Comparison of ENCODE assay signal across 21 mouse cellular contexts in genomic region chr9:46816126-46816525, GRCm38 (mm10).
DNase-seq lines count a peak whose midpoint lies in the region; ATAC-seq and TF ChIP-seq lines count a peak whose summit lies in the region.
"Had no signal": no experiment of that assay in that cellular context is flagged by ENCODE, and none has a peak within 500 bp of the region (broad histone marks: within the 10 kb centered on the region; RNA-seq: fewer than 3 reads in every experiment).

No protein-coding gene starts in this region.

- no peak for TF ChIP-seq CTCF in forebrain, postnatal 0 days (IDR thresholded peaks at IDR 0.05; ENCODE audit: low read depth)
- no peak for TF ChIP-seq CTCF in lung, embryonic 14.5 days (IDR thresholded peaks at IDR 0.05; ENCODE audit: low read depth)

- no peaks in the 10 kb centered on the region for H3K9me3 ChIP-seq in forebrain, postnatal 0 days (ENCODE audit: low read length)
- H3K9me3 ChIP-seq in forebrain, embryonic 12.5 days: no peaks in the 10 kb centered on the region
- no peaks in the 10 kb centered on the region for H3K9me3 ChIP-seq in lung, embryonic 14.5 days (ENCODE audit: low read depth, low read length)
- H3K9me3 ChIP-seq: embryonic facial prominence, embryonic 15.5 days; forebrain, embryonic 13.5 days; hindbrain, embryonic 12.5 days; limb, embryonic 12.5 days; neural tube, embryonic 12.5 days had no signal

- no peak for ATAC-seq in forebrain, postnatal 0 days
- ATAC-seq in forebrain, embryonic 12.5 days (ENCODE audit: low FRiP score): no peak
- ATAC-seq in lung, embryonic 14.5 days (ENCODE audit: insufficient read depth): no peak
- ATAC-seq: forebrain, embryonic 13.5 days; inflammation-experienced regulatory T-cells, adult 6 months had no signal

- H3K36me3 ChIP-seq in forebrain, postnatal 0 days (ENCODE audit: insufficient read depth): no peaks in the 10 kb centered on the region
- H3K36me3 ChIP-seq in forebrain, embryonic 12.5 days (replicated peaks): no peaks in the 10 kb centered on the region
- H3K36me3 ChIP-seq in lung, embryonic 14.5 days (ENCODE audit: insufficient read depth): no peaks in the 10 kb centered on the region
- H3K36me3 ChIP-seq: embryonic facial prominence, embryonic 15.5 days; hindbrain, embryonic 12.5 days; limb, embryonic 12.5 days; neural tube, embryonic 12.5 days had no signal

- H3K27ac ChIP-seq in forebrain, postnatal 0 days (ENCODE audit: low read depth, low read length): no peak overlapping the region
- no peak overlapping the region for H3K27ac ChIP-seq in forebrain, embryonic 12.5 days
- no peak overlapping the region for H3K27ac ChIP-seq in lung, embryonic 14.5 days (ENCODE audit: low read depth)
- H3K27ac ChIP-seq: embryonic facial prominence, embryonic 15.5 days; forebrain, embryonic 13.5 days; heart, adult 2 months; hindbrain, embryonic 12.5 days; limb, embryonic 12.5 days; liver, embryonic 14.5 days; neural tube, embryonic 12.5 days had no signal

- peaks cover 4% of the 10 kb centered on the region for H3K27me3 ChIP-seq in forebrain, postnatal 0 days (ENCODE audit: insufficient read depth, low read length)
- peaks cover 23% of the 10 kb centered on the region for H3K27me3 ChIP-seq in forebrain, embryonic 12.5 days
- H3K27me3 ChIP-seq in lung, embryonic 14.5 days (ENCODE audit: insufficient read depth, low read length): no peaks in the 10 kb centered on the region
- H3K27me3 ChIP-seq: neural tube, embryonic 12.5 days had no signal

- no peak overlapping the region for H3K4me2 ChIP-seq in forebrain, postnatal 0 days (ENCODE audit: low read depth)
- H3K4me2 ChIP-seq in forebrain, embryonic 12.5 days: no peak overlapping the region
- no peak overlapping the region for H3K4me2 ChIP-seq in lung, embryonic 14.5 days
- H3K4me2 ChIP-seq: embryonic facial prominence, embryonic 15.5 days; forebrain, embryonic 13.5 days; hindbrain, embryonic 12.5 days; limb, embryonic 12.5 days; neural tube, embryonic 12.5 days had no signal

- H3K4me1 ChIP-seq in forebrain, postnatal 0 days (ENCODE audit: insufficient read depth): no peaks in the 10 kb centered on the region
- H3K4me1 ChIP-seq in forebrain, embryonic 12.5 days: peaks cover 7% of the 10 kb centered on the region
- no peaks in the 10 kb centered on the region for H3K4me1 ChIP-seq in lung, embryonic 14.5 days (ENCODE audit: insufficient read depth)

- no peak overlapping the region for H3K9ac ChIP-seq in forebrain, postnatal 0 days
- no peak overlapping the region for H3K9ac ChIP-seq in forebrain, embryonic 12.5 days
- no peak overlapping the region for H3K9ac ChIP-seq in lung, embryonic 14.5 days
- H3K9ac ChIP-seq: embryonic facial prominence, embryonic 15.5 days; forebrain, embryonic 13.5 days; hindbrain, embryonic 12.5 days; limb, embryonic 12.5 days; liver, embryonic 14.5 days; neural tube, embryonic 12.5 days had no signal

- intact Hi-C loops in left cerebral cortex, postnatal 14 days (cut with DNase I): no loop called here

- WGBS in forebrain, postnatal 0 days: 66% methylated on average over 5 of the region's 5 CpGs
- WGBS in forebrain, embryonic 12.5 days: 91% methylated on average over 5 of the region's 5 CpGs
- 61% methylated on average over 5 of the region's 5 CpGs for WGBS in lung, embryonic 14.5 days

- H3K4me3 ChIP-seq in forebrain, postnatal 0 days (ENCODE audit: low read depth, low read length): no peak overlapping the region
- H3K4me3 ChIP-seq in forebrain, embryonic 12.5 days (replicated peaks): no peak overlapping the region
- no peak overlapping the region for H3K4me3 ChIP-seq in lung, embryonic 14.5 days (ENCODE audit: low read depth, low read length)
- H3K4me3 ChIP-seq: embryonic facial prominence, embryonic 15.5 days; forebrain, embryonic 13.5 days; heart, adult 2 months; hindbrain, embryonic 12.5 days; limb, embryonic 12.5 days; neural tube, embryonic 12.5 days had no signal

- peak; percentile 37 for DNase-seq in forebrain, postnatal 0 days
- DNase-seq in lung, embryonic 14.5 days: peak; percentile 61
- DNase-seq in lung, postnatal 25 days (ENCODE audit: low spot score): no peak
- DNase-seq in left cerebral cortex, postnatal 14 days (ENCODE audit: low spot score in 2 of 2): peak; percentile 71 to 74
- DNase-seq in right cerebral cortex, postnatal 36 days (ENCODE audit: low spot score in 2 of 2): peak; percentile 49 to 64
- DNase-seq in thymus, postnatal 10 days (ENCODE audit: low spot score in 2 of 2): no peak
- DNase-seq in thymus, postnatal 0 days (ENCODE audit: low spot score): no peak
- DNase-seq: adrenal gland, postnatal 14 days; cerebellum, adult 2 months; heart, adult 2 months; kidney, adult 9 months; lung, postnatal 14 days; thymus, postnatal 14 days had no signal

Comparison
In these comparisons a context has a peak if more than half of its experiments do, and no peak if none do; other contexts are left out.
1. DNase-seq: peak in forebrain, postnatal 0 days (single experiment), lung, embryonic 14.5 days (single experiment), left cerebral cortex, postnatal 14 days (2 of 2) and right cerebral cortex, postnatal 36 days (2 of 2); none in lung, postnatal 25 days (single experiment), thymus, postnatal 10 days (0 of 2) and thymus, postnatal 0 days (single experiment).